Mouse (Mus musculus) intestine, postnatal 0 days (tissue): ENCODE measurements around the gene Pde6b. TPM values are rescaled to one million over a fixed set of nuclear protein-coding genes. Genes with fewer than 3 reads are reported as not detected.

Experiments used
- ATAC-seq: fragments of 200-750 bp; cut with Nextera tagmentation; 2 replicates; pipeline ENCODE4 v1.8.0; 2017; ENCODE audit warnings: mild to moderate bottlenecking, moderate TSS enrichment, moderate library complexity
- H3K27ac ChIP-seq: fragments of 300-500 bp; sonication (generic); 2 replicates; pipeline ENCODE4 v1.5.1; 2014; ENCODE audit warnings: mild to moderate bottlenecking, low read depth, low read length, moderate library complexity
- H3K27me3 ChIP-seq: fragments of 300-500 bp; sonication (generic); replicated peaks from 2 replicates; pipeline ENCODE4 v1.6.1; 2014; ENCODE audit warnings: low read length, mixed read lengths; ENCODE audit not compliant: control insufficient read depth, insufficient read depth
- H3K36me3 ChIP-seq: fragments of 300-500 bp; sonication (generic); 2 replicates; pipeline ENCODE4 v1.6.1; 2014; ENCODE audit warnings: mild to moderate bottlenecking, moderate library complexity; ENCODE audit not compliant: control insufficient read depth, insufficient read depth
- H3K4me1 ChIP-seq: fragments of 300-500 bp; sonication (generic); replicated peaks from 2 replicates; pipeline ENCODE4 v1.6.1; 2014; ENCODE audit warnings: antibody characterized with exemption, low read length, mixed read lengths; ENCODE audit not compliant: control insufficient read depth, insufficient read depth
- H3K4me2 ChIP-seq: fragments of 300-500 bp; sonication (generic); replicated peaks from 2 replicates; pipeline ENCODE4 v1.6.1; 2014; ENCODE audit warnings: low read depth, mild to moderate bottlenecking, moderate library complexity
- H3K4me3 ChIP-seq: fragments of 300-500 bp; sonication (generic); 2 replicates; pipeline ENCODE4 v1.5.1; 2014; ENCODE audit warnings: low read depth, low read length
- H3K9ac ChIP-seq: fragments of 300-500 bp; sonication (generic); 2 replicates; pipeline ENCODE4 v1.6.1; 2014; ENCODE audit warnings: mild to moderate bottlenecking, low read depth, low read length
- H3K9me3 ChIP-seq: fragments of 300-500 bp; sonication (generic); 2 replicates; pipeline ENCODE4 v1.6.1; 2016; ENCODE audit warnings: mixed run types; ENCODE audit not compliant: control insufficient read depth
- CTCF ChIP-seq: sonication (generic); IDR thresholded peaks from 2 replicates; pipeline ENCODE4 v1.5.1; 2016; ENCODE audit warnings: low read depth, mild to moderate bottlenecking, control low read depth, antibody characterized with exemption, moderate library complexity
- WGBS: fragments of 180-500 bp; shearing (Covaris S2); extraction: QIAGEN DNeasy Blood & Tissue Kit; methylation state at CpG from one replicate; pipeline ENCODE4 v1.1.7; 2014; 5-methylcytosine and 5-hydroxymethylcytosine counted together
- polyA plus RNA-seq: library from polyadenylated mRNA; unstranded; fragments of >200 nt; fragmentation: Nextera tagmentation; extraction: Ambion mirVana; gene quantifications from 2 replicates; pipeline ENCODE4 v1.2.1, GENCODE M21; 2015

Gene Pde6b
- polyA plus RNA-seq, result 0.09 and 0.16 TPM in 2 replicates

- Histone ChIP-seq H3K4me1 (no peaks in the 10 kb centered on the region), H3K27ac (no peak within 1 kb of the TSS), H3K9me3 (no peaks in the 10 kb centered on the region), H3K27me3 (no peaks in the 10 kb centered on the region; the same call in 1 of the 2 replicates), H3K4me3 (no peak within 1 kb of the TSS), H3K4me2 (no peak within 1 kb of the TSS), H3K9ac (no peak within 1 kb of the TSS), H3K36me3 (no peaks in the 10 kb centered on the region)
- ATAC-seq, result no peak
- 73% methylated on average over 7 of the region's 7 CpGs for WGBS
- TF ChIP-seq CTCF, result no peak
Observed at GRCm38 (mm10) chr5:108388201-108388600, at the start of gene Pde6b. Gene Pde6b, plus strand, starts transcription at chr5:108388391.

- H3K4me3 ChIP-seq, result no peak overlapping the region
- H3K36me3 ChIP-seq, result peaks cover 39% of the 10 kb centered on the region
- no peaks in the 10 kb centered on the region for H3K9me3 ChIP-seq
- no peak for TF ChIP-seq CTCF
- H3K4me2 ChIP-seq, result no peak overlapping the region
- H3K9ac ChIP-seq, result no peak overlapping the region
- no peak overlapping the region for H3K27ac ChIP-seq
- no peaks in the 10 kb centered on the region for H3K4me1 ChIP-seq
- ATAC-seq, result no peak
- H3K27me3 ChIP-seq, result no peaks in the 10 kb centered on the region
- 94% methylated on average over 4 of the region's 4 CpGs for WGBS
Observed at GRCm38 (mm10) chr5:108343680-108344170, 44.5 kb upstream of the Pde6b start.

GRCm38 (mm10) chr5:108345313-108346071, 42.7 kb upstream of the Pde6b start:
- H3K4me2 ChIP-seq, result no peak overlapping the region
- peaks cover 42% of the 10 kb centered on the region for H3K36me3 ChIP-seq
- no peaks in the 10 kb centered on the region for H3K4me1 ChIP-seq
- ATAC-seq, result no peak
- H3K9me3 ChIP-seq, result no peaks in the 10 kb centered on the region
- 82% methylated on average over 10 of the region's 10 CpGs for WGBS
- no peak overlapping the region for H3K4me3 ChIP-seq
- H3K27me3 ChIP-seq, result no peaks in the 10 kb centered on the region
- no peak overlapping the region for H3K27ac ChIP-seq
- no peak for TF ChIP-seq CTCF
- no peak overlapping the region for H3K9ac ChIP-seq

GRCm38 (mm10) chr5:108347843-108348242, 40.3 kb upstream of the Pde6b start:
- Histone ChIP-seq H3K27me3 (no peaks in the 10 kb centered on the region), H3K36me3 (peaks cover 42% of the 10 kb centered on the region), H3K4me2 (no peak overlapping the region), H3K4me3 (no peak overlapping the region), H3K9me3 (no peaks in the 10 kb centered on the region), H3K9ac (no peak overlapping the region), H3K4me1 (no peaks in the 10 kb centered on the region), H3K27ac (no peak overlapping the region)
- 85% methylated on average over 6 of the region's 6 CpGs for WGBS
- no peak for TF ChIP-seq CTCF
- ATAC-seq, result no peak

GRCm38 (mm10) chr5:108349511-108350148, 38.6 kb upstream of the Pde6b start:
- Histone ChIP-seq H3K4me2 (no peak overlapping the region), H3K9me3 (no peaks in the 10 kb centered on the region), H3K4me1 (no peaks in the 10 kb centered on the region), H3K9ac (no peak overlapping the region), H3K4me3 (no peak overlapping the region), H3K27me3 (no peaks in the 10 kb centered on the region), H3K36me3 (peaks cover 27% of the 10 kb centered on the region), H3K27ac (no peak overlapping the region)
- 95% methylated on average over 9 of the region's 9 CpGs for WGBS
- TF ChIP-seq CTCF, result no peak
- ATAC-seq, result no peak

- peaks cover 10% of the 10 kb centered on the region; the same call in 1 of the 2 replicates for H3K36me3 ChIP-seq
- TF ChIP-seq CTCF, result no peak
- no peak overlapping the region for H3K9ac ChIP-seq
- H3K9me3 ChIP-seq, result no peaks in the 10 kb centered on the region
- no peak overlapping the region for H3K4me3 ChIP-seq
- 58% methylated on average over 2 of the region's 2 CpGs for WGBS
- no peaks in the 10 kb centered on the region for H3K27me3 ChIP-seq
- H3K27ac ChIP-seq, result no peak overlapping the region
- no peak overlapping the region for H3K4me2 ChIP-seq
- no peak for ATAC-seq
- H3K4me1 ChIP-seq, result no peaks in the 10 kb centered on the region
Observed at GRCm38 (mm10) chr5:108354056-108354455, 34.1 kb upstream of the Pde6b start.
